In the genomic region with DNA sequence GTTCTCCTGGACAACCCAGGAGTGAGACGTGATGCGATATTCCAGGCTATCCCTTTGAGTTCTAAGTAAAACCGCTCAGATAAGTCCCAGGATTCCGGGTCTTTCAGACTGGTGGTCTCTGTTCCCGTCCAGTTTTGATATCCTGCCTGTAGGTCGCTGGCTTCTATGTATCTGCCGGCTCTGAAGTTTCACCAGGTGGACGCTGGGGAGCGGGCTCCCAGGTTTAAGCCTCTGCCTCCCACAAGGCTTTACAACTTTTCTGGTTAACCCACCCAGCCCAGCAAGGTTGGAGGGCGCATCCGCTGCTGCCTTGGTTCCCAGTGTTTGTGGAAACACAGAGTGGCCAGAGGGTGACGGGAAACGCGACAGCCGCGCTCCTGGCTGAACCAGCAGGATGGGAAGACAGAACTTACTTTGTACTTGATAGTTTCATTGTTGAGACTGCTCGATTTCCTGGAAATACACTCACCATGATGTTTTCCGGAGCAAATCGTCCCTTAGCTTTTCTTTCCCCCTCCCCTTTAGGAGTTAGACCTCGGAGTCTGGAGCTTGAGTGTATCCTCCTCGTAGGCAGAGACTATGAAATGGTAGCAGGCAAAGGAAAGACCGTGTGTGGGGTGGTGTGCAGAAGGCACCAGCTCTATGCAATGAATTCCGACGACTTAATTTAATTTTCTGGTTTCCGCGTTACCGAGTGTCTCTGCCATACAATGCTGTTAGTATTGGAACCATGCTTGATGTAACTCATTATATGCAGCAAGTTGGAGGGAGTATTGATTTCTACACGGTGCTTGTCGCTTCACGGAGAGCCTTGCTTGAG, we compare ENCODE assay signal across 8 mouse cellular contexts. TPM values are rescaled to one million over a fixed set of nuclear protein-coding genes. Genes with fewer than 3 reads are reported as not detected.
DNase-seq lines count a peak whose midpoint lies in the region; TF ChIP-seq lines count a peak whose summit lies in the region.

No protein-coding gene starts in this region.

- peak overlapping the region; percentile 93 for H3K4me3 ChIP-seq in embryonic fibroblast, embryonic 13.5 days (ENCODE audit: insufficient read depth, low read length)

- no peak for TF ChIP-seq CTCF in embryonic fibroblast, embryonic 13.5 days (IDR thresholded peaks at IDR 0.05; ENCODE audit: borderline replicate concordance, insufficient read depth, low read length)

- no peak overlapping the region for H3K27ac ChIP-seq in embryonic fibroblast, embryonic 13.5 days (ENCODE audit: insufficient read depth, low read length)

- TF ChIP-seq POLR2A in embryonic fibroblast, embryonic 13.5 days (IDR thresholded peaks at IDR 0.05; ENCODE audit: low read depth, low read length), result no peak

- no peaks in the 10 kb centered on the region for H3K4me1 ChIP-seq in embryonic fibroblast, embryonic 13.5 days (ENCODE audit: control insufficient read depth, insufficient read depth, low read length)

- DNase-seq in thymus, postnatal 0 days (ENCODE audit: low spot score), result peak; percentile 2
- DNase-seq in thymus, adult 18-20 months, result no peak
- DNase-seq in heart, postnatal 10 days, result peak; percentile 55 to 58
- DNase-seq in kidney, postnatal 36 days, result peak; percentile 47 to 60
- DNase-seq in lung, postnatal 14 days, result peak; percentile 62
- DNase-seq in right cerebral cortex, postnatal 14 days, result peak; percentile 14
- no peak for DNase-seq in c-Kit-positive CD71-positive TER-119-positive erythroid progenitor cells, embryonic 14.5 days (ENCODE audit: low spot score)

- intact Hi-C loops in heart, postnatal 10 days (cut with DNase I), result loop anchor here (10.0 kb wide), 1 partner anchor 209 kb away; no protein-coding TSS in a partner anchor

RNA-seq across cellular contexts. Expression of a gene that starts 1.6 kb away (rescaled TPM):
- 5.3 and 6.6 TPM in 2 replicates for polyA plus RNA-seq in thymus, postnatal 0 days (2015; fragmentation: Nextera tagmentation; extraction: Ambion mirVana)
- 28.0 and 34.5 TPM in 2 replicates for polyA plus RNA-seq in embryonic fibroblast, embryonic 13.5 days (2011; ENCODE audit: insufficient read length, low read depth, missing spikeins)
- 10 to 100 TPM; 45.4 to 50.1 TPM for total RNA-seq in heart, postnatal 10 days (2021)

Comparison
In these comparisons a context has a peak if more than half of its experiments do, and no peak if none do; other contexts are left out.
1. DNase-seq: peak in thymus, postnatal 0 days (single experiment), heart, postnatal 10 days (2 of 2), kidney, postnatal 36 days (2 of 2), lung, postnatal 14 days (single experiment) and right cerebral cortex, postnatal 14 days (single experiment); none in thymus, adult 18-20 months (0 of 2) and c-Kit-positive CD71-positive TER-119-positive erythroid progenitor cells, embryonic 14.5 days (single experiment).